Mouse (Mus musculus) CH12.LX (cell line): ENCODE results near the gene Lrrc8c.

Experiments used
- CHD1 ChIP-seq: IDR thresholded peaks from 2 replicates; pipeline ENCODE4 v1.6.1; 2012; ENCODE audit warnings: low read depth, low read length, improper control_type of control experiment, inconsistent platforms
- CHD2 ChIP-seq: IDR thresholded peaks from 2 replicates; pipeline ENCODE4 v1.6.1; 2011; ENCODE audit warnings: low read length, improper control_type of control experiment
- CTCF ChIP-seq, 2 experiments: IDR thresholded peaks in 1 of 2; conservative IDR thresholded peaks in 1 of 2; 2 replicates each; pipeline ENCODE4 v1.5.1; 2011 to 2012; ENCODE audit warnings: low read depth in 2 of 2, low read length in 2 of 2, improper control_type of control experiment in 1 of 2, inconsistent platforms in 1 of 2, mild to moderate bottlenecking in 1 of 2, moderate library complexity in 1 of 2
- EP300 ChIP-seq: IDR thresholded peaks from 2 replicates; pipeline ENCODE4 v1.6.1; 2011; ENCODE audit warnings: low read length, improper control_type of control experiment
- MAFK ChIP-seq: IDR thresholded peaks from 2 replicates; pipeline ENCODE4 v1.6.1; 2011; ENCODE audit warnings: low read length, improper control_type of control experiment; ENCODE audit not compliant: insufficient replicate concordance
- POLR2A ChIP-seq: IDR thresholded peaks from 2 replicates; pipeline ENCODE4 v1.6.1; 2011; ENCODE audit warnings: low read depth, mild to moderate bottlenecking, improper control_type of control experiment, low read length
- TCF12 ChIP-seq: IDR thresholded peaks from 2 replicates; pipeline ENCODE4 v1.6.1; 2014; ENCODE audit warnings: low read depth, mild to moderate bottlenecking, inconsistent platforms, low read length, improper control_type of control experiment
- USF2 ChIP-seq: conservative IDR thresholded peaks from 2 replicates; pipeline ENCODE4 v1.6.1; 2011; ENCODE audit warnings: low read depth, low read length, improper control_type of control experiment

DNA sequence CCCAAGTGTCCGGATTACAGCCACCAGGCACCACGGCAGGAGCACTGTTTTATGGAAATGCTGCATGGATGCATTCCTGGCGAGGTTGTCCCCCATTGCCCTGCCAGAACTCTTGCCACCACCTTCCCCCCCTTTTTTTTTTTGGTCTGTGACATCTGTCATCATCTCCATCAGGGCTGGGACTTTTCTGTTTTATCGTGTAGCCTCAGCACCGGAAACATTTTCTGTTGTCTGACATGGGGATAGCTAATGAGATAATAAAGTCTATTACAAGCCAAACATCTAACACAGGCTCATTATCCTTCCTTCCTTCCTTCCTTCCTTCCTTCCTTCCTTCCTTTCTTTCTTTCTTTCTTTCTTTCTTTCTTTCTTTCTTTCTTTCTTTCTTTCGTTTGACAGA, 119.7 kb downstream of the Lrrc8c start:
- TF ChIP-seq TCF12, result no peak
- TF ChIP-seq MAFK, result no peak
- no peak for TF ChIP-seq POLR2A
- no peak for TF ChIP-seq CHD2
- no peak for TF ChIP-seq CTCF (conservative IDR thresholded peaks at IDR 0.05 in 1 of 2, IDR thresholded peaks at IDR 0.05 in 1 of 2; ENCODE audit: low read depth in 2 of 2, low read length in 2 of 2)
- TF ChIP-seq EP300, result no peak
- TF ChIP-seq USF2, result no peak
- TF ChIP-seq CHD1, result no peak
